Mouse (Mus musculus): ENCODE measurements around the gene Tcf15. TPM values are rescaled to one million over a fixed set of nuclear protein-coding genes. Genes with fewer than 3 reads are reported as not detected.

Tcf15 gene
- polyA plus RNA-seq, 1 experiment = not detected

- TF ChIP-seq CTCF (IDR thresholded peaks at IDR 0.05; ENCODE audit: low read depth, low read length) (no peak), POLR2A (IDR thresholded peaks at IDR 0.05; ENCODE audit: borderline replicate concordance, low read depth, low read length) (no peak)
- no peak overlapping the region for H3K4me3 ChIP-seq (ENCODE audit: insufficient read depth, low read length)
- no peaks in the 10 kb centered on the region for H3K4me1 ChIP-seq (ENCODE audit: control insufficient read depth, insufficient read depth, low read length)
- H3K27ac ChIP-seq (ENCODE audit: insufficient read depth, low read depth, low read length) = no peak overlapping the region
Observed at GRCm38 (mm10) chr2:152156471-152156870, 13.1 kb downstream of the Tcf15 start.

GRCm38 (mm10) chr2:152159487-152159886 is 16.1 kb downstream of the Tcf15 start:
- no peak for TF ChIP-seq CTCF (IDR thresholded peaks at IDR 0.05; ENCODE audit: low read depth, low read length)
- TF ChIP-seq POLR2A (IDR thresholded peaks at IDR 0.05; ENCODE audit: borderline replicate concordance, low read depth, low read length) = no peak
- Histone ChIP-seq H3K4me1 (ENCODE audit: control insufficient read depth, insufficient read depth, low read length) (no peaks in the 10 kb centered on the region), H3K4me3 (ENCODE audit: insufficient read depth, low read length) (no peak overlapping the region), H3K27ac (ENCODE audit: insufficient read depth, low read depth, low read length) (no peak overlapping the region)

GRCm38 (mm10) chr2:152166257-152166656 is 22.9 kb downstream of the Tcf15 start:
- H3K4me3 ChIP-seq (ENCODE audit: insufficient read depth, low read length) = no peak overlapping the region
- no peak overlapping the region for H3K27ac ChIP-seq (ENCODE audit: insufficient read depth, low read depth, low read length)
- H3K4me1 ChIP-seq (ENCODE audit: control insufficient read depth, insufficient read depth, low read length) = no peaks in the 10 kb centered on the region
- TF ChIP-seq CTCF (IDR thresholded peaks at IDR 0.05; ENCODE audit: low read depth, low read length) (no peak), POLR2A (IDR thresholded peaks at IDR 0.05; ENCODE audit: borderline replicate concordance, low read depth, low read length) (no peak)

GRCm38 (mm10) chr2:152167851-152168290 is 24.5 kb downstream of the Tcf15 start:
- no peaks in the 10 kb centered on the region for H3K4me1 ChIP-seq (ENCODE audit: control insufficient read depth, insufficient read depth, low read length)
- no peak for TF ChIP-seq POLR2A (IDR thresholded peaks at IDR 0.05; ENCODE audit: borderline replicate concordance, low read depth, low read length)
- TF ChIP-seq CTCF (IDR thresholded peaks at IDR 0.05; ENCODE audit: low read depth, low read length) = no peak
- H3K4me3 ChIP-seq (ENCODE audit: insufficient read depth, low read length) = no peak overlapping the region
- H3K27ac ChIP-seq (ENCODE audit: insufficient read depth, low read depth, low read length) = no peak overlapping the region

GRCm38 (mm10) chr2:152169377-152169776 is 26.0 kb downstream of the Tcf15 start:
- H3K4me3 ChIP-seq (ENCODE audit: insufficient read depth, low read length) = no peak overlapping the region
- no peaks in the 10 kb centered on the region for H3K4me1 ChIP-seq (ENCODE audit: control insufficient read depth, insufficient read depth, low read length)
- no peak overlapping the region for H3K27ac ChIP-seq (ENCODE audit: insufficient read depth, low read depth, low read length)
- no peak for TF ChIP-seq CTCF (IDR thresholded peaks at IDR 0.05; ENCODE audit: low read depth, low read length)
- TF ChIP-seq POLR2A (IDR thresholded peaks at IDR 0.05; ENCODE audit: borderline replicate concordance, low read depth, low read length) = no peak

GRCm38 (mm10) chr2:152174861-152175260 is 31.5 kb downstream of the Tcf15 start:
- Histone ChIP-seq H3K4me3 (ENCODE audit: insufficient read depth, low read length) (no peak overlapping the region), H3K27ac (ENCODE audit: insufficient read depth, low read depth, low read length) (no peak overlapping the region), H3K4me1 (ENCODE audit: control insufficient read depth, insufficient read depth, low read length) (no peaks in the 10 kb centered on the region)
- no peak for TF ChIP-seq POLR2A (IDR thresholded peaks at IDR 0.05; ENCODE audit: borderline replicate concordance, low read depth, low read length)
- TF ChIP-seq CTCF (IDR thresholded peaks at IDR 0.05; ENCODE audit: low read depth, low read length) = no peak

GRCm38 (mm10) chr2:152176659-152177058 is 33.3 kb downstream of the Tcf15 start:
- TF ChIP-seq POLR2A (IDR thresholded peaks at IDR 0.05; ENCODE audit: borderline replicate concordance, low read depth, low read length) (no peak), CTCF (IDR thresholded peaks at IDR 0.05; ENCODE audit: low read depth, low read length) (no peak)
- Histone ChIP-seq H3K4me3 (ENCODE audit: insufficient read depth, low read length) (no peak overlapping the region), H3K27ac (ENCODE audit: insufficient read depth, low read depth, low read length) (no peak overlapping the region), H3K4me1 (ENCODE audit: control insufficient read depth, insufficient read depth, low read length) (no peaks in the 10 kb centered on the region)

- Histone ChIP-seq H3K4me1 (ENCODE audit: control insufficient read depth, insufficient read depth, low read length) (no peaks in the 10 kb centered on the region), H3K27ac (ENCODE audit: insufficient read depth, low read depth, low read length) (no peak overlapping the region), H3K4me3 (ENCODE audit: insufficient read depth, low read length) (no peak overlapping the region)
- no peak for TF ChIP-seq POLR2A (IDR thresholded peaks at IDR 0.05; ENCODE audit: borderline replicate concordance, low read depth, low read length)
- TF ChIP-seq CTCF (IDR thresholded peaks at IDR 0.05; ENCODE audit: low read depth, low read length) = no peak
Observed at GRCm38 (mm10) chr2:152177162-152177805, 33.9 kb downstream of the Tcf15 start.

GRCm38 (mm10) chr2:152177806-152178170 is 34.4 kb downstream of the Tcf15 start:
- Histone ChIP-seq H3K27ac (ENCODE audit: insufficient read depth, low read depth, low read length) (no peak overlapping the region), H3K4me3 (ENCODE audit: insufficient read depth, low read length) (no peak overlapping the region), H3K4me1 (ENCODE audit: control insufficient read depth, insufficient read depth, low read length) (no peaks in the 10 kb centered on the region)
- TF ChIP-seq POLR2A (IDR thresholded peaks at IDR 0.05; ENCODE audit: borderline replicate concordance, low read depth, low read length) = no peak
- TF ChIP-seq CTCF (IDR thresholded peaks at IDR 0.05; ENCODE audit: low read depth, low read length) = no peak

GRCm38 (mm10) chr2:152178345-152178744 is 35.0 kb downstream of the Tcf15 start:
- TF ChIP-seq CTCF (IDR thresholded peaks at IDR 0.05; ENCODE audit: low read depth, low read length) = no peak
- no peak for TF ChIP-seq POLR2A (IDR thresholded peaks at IDR 0.05; ENCODE audit: borderline replicate concordance, low read depth, low read length)
- no peaks in the 10 kb centered on the region for H3K4me1 ChIP-seq (ENCODE audit: control insufficient read depth, insufficient read depth, low read length)
- H3K4me3 ChIP-seq (ENCODE audit: insufficient read depth, low read length) = no peak overlapping the region
- H3K27ac ChIP-seq (ENCODE audit: insufficient read depth, low read depth, low read length) = no peak overlapping the region

Data from bone marrow macrophage, adult 2 months (primary cell).